Mouse (Mus musculus) C2C12 (cell line): ENCODE data around the gene Pla2g4e.

Experiments
- CEBPB ChIP-seq: IDR thresholded peaks from one replicate; pipeline ENCODE4 v1.6.1; 2011; ENCODE audit warnings: low read depth, mild to moderate bottlenecking, control low read depth, moderate library complexity
- CTCF ChIP-seq: IDR thresholded peaks from one replicate; pipeline ENCODE4 v1.5.1; 2011; ENCODE audit not compliant: control insufficient read depth, insufficient read depth, insufficient read length
- FOSL1 ChIP-seq: IDR thresholded peaks from one replicate; pipeline ENCODE4 v1.8.0; 2011; ENCODE audit warnings: mild to moderate bottlenecking, low read length; ENCODE audit not compliant: poor library complexity, insufficient read depth, severe bottlenecking
- MAX ChIP-seq: IDR thresholded peaks from one replicate; pipeline ENCODE4 v1.6.1; 2011; ENCODE audit warnings: mild to moderate bottlenecking, control low read depth
- MYOD1 ChIP-seq: IDR thresholded peaks from one replicate; pipeline ENCODE4 v1.6.1; 2011; ENCODE audit warnings: low read depth; ENCODE audit not compliant: control insufficient read depth, insufficient read length
- MYOG ChIP-seq: IDR thresholded peaks from one replicate; pipeline ENCODE4 v1.6.1; 2011; ENCODE audit not compliant: control insufficient read depth, insufficient read length; ENCODE audit errors: extremely low read depth
- USF1 ChIP-seq: IDR thresholded peaks from one replicate; pipeline ENCODE4 v1.6.1; 2011; ENCODE audit warnings: low read depth, mild to moderate bottlenecking, control low read depth, moderate library complexity

- TF ChIP-seq CTCF (no peak), MYOG (no peak), MAX (no peak), MYOD1 (no peak), CEBPB (no peak), USF1 (no peak), FOSL1 (no peak)
Observed at GRCm38 (mm10) chr2:120128011-120128410, 117.1 kb downstream of the Pla2g4e start.
